Mouse (Mus musculus) midbrain, embryonic 15.5 days (tissue): ENCODE results near the gene Phf19. TPM values are rescaled to one million over a fixed set of nuclear protein-coding genes. Genes with fewer than 3 reads are reported as not detected.
A peak's percentile ranks its signal among the peaks of the same experiment; 100 is the strongest.

Source experiments
- ATAC-seq: fragments of 200-750 bp; cut with Nextera tagmentation; replicated peaks from 2 replicates; pipeline ENCODE4 v1.8.0; 2017; ENCODE audit warnings: moderate TSS enrichment
- H3K27ac ChIP-seq: fragments of 300-500 bp; sonication (generic); 2 replicates; pipeline ENCODE4 v1.5.1; 2015; ENCODE audit warnings: mild to moderate bottlenecking, inconsistent platforms
- H3K27me3 ChIP-seq: fragments of 300-500 bp; sonication (generic); replicated peaks from 2 replicates; pipeline ENCODE4 v1.6.1; 2015; ENCODE audit warnings: inconsistent platforms
- H3K36me3 ChIP-seq: fragments of 300-500 bp; sonication (generic); replicated peaks from 2 replicates; pipeline ENCODE4 v1.6.1; 2015; ENCODE audit warnings: inconsistent platforms
- H3K4me1 ChIP-seq: fragments of 300-500 bp; sonication (generic); 2 replicates; pipeline ENCODE4 v1.6.1; 2015; ENCODE audit warnings: inconsistent platforms
- H3K4me2 ChIP-seq: fragments of 300-500 bp; sonication (generic); 2 replicates; pipeline ENCODE4 v1.6.1; 2015; ENCODE audit warnings: inconsistent platforms, mild to moderate bottlenecking, moderate library complexity
- H3K4me3 ChIP-seq: fragments of 300-500 bp; sonication (generic); 2 replicates; pipeline ENCODE4 v1.5.1; 2015; ENCODE audit warnings: mild to moderate bottlenecking, inconsistent platforms
- H3K9ac ChIP-seq: fragments of 300-500 bp; sonication (generic); 2 replicates; pipeline ENCODE4 v1.6.1; 2015; ENCODE audit warnings: mild to moderate bottlenecking, inconsistent platforms
- H3K9me3 ChIP-seq: fragments of 300-500 bp; sonication (generic); 2 replicates; pipeline ENCODE4 v1.6.1; 2016; ENCODE audit warnings: inconsistent platforms
- WGBS: fragments of 180-500 bp; shearing (Covaris S2); methylation state at CpG from one replicate; pipeline ENCODE4 v1.1.7; 2015; ENCODE audit warnings: mixed read lengths; 5-methylcytosine and 5-hydroxymethylcytosine counted together
- polyA plus RNA-seq: library from polyadenylated mRNA; unstranded; fragments of >200 nt; fragmentation: Nextera tagmentation; extraction: Ambion mirVana; gene quantifications from 2 replicates; pipeline ENCODE4 v1.2.1, GENCODE M21; 2015

Gene Phf19
- 1.5 and 2.1 TPM in 2 replicates for polyA plus RNA-seq

DNA sequence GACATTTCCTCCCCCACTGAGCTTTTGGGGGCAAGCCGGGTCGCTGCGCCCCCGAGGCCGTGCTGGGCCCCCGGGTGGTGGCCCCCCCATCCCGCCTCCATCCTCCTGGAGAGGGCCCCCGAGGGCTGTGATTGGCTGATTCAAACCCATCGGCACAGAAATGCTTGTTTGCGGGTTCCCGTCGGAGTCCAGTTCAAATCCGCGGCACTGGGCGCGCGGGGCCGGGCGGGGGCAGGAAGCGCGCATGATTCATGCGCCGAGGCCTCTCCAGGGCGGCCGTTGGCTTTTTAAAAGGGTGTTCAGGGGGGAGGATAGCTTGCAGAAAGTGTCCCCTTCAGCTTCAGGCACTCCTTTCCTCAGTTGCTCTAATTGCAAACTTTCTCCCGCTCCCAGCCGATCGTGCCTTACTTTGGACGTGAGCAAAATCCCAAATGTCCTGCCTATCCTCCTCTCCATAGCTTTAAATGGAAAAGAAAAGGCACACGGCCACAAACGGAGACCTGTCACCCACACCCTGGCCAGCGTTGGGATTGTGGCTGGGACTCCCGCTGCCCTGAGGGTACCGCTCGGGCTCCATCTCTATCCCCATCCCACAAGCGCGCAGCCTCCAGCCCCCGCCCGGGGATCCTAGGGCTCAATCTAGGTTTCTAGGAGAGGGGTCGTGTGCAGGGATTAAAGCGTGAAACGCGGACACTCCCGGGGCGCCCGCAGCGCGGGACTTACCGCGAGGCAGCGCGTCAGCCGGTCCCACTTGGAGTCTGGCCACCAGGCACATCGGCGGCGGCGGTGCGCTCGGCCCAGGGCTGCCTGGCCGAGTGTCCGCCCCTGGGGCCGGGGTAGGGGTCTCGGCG is at the start of gene Phf19:
TSS of gene Phf19 (minus strand) at position 809 of the 851 bp plus-strand sequence.
- Histone ChIP-seq H3K4me2 (peak within 1 kb of the TSS; percentile 93), H3K36me3 (no peaks in the 10 kb centered on the region), H3K9me3 (no peaks in the 10 kb centered on the region), H3K27ac (no peak within 1 kb of the TSS), H3K4me1 (peaks cover 21% of the 10 kb centered on the region), H3K9ac (peak within 1 kb of the TSS; percentile 33), H3K27me3 (peaks cover 13% of the 10 kb centered on the region), H3K4me3 (peak within 1 kb of the TSS; percentile 43)
- WGBS, result under 1% methylated on average over 63 of the region's 64 CpGs
- peak; percentile 51 for ATAC-seq

DNA sequence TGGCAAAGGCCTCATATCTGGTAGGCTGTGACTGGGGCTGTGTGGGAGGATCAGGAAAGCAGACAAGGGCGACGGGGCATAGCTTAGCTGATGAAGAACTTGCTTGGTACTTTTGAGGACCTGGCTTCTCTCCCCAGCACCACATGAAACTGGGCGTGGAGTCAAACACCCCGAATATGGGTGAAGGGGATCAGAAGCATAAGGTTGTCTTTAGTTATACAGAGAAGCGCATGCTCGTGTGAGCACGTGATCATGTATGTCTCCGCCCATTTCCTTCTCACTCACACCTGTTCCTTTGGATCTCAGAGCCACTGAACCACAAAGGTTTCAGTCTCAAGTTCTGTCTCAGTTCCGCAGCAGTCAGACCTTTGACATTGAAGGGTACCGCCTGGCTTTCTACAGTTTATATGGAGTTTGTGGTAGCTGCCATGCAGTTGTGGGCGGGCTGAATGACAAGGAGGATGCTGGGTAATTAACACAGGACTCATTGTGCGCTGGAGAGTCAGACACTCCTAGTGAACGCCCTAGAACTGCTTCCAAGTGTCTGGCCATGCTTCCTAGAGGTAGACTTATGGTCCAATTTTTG is 49.6 kb upstream of the Phf19 start:
- Histone ChIP-seq H3K9ac (no peak overlapping the region), H3K9me3 (no peaks in the 10 kb centered on the region), H3K4me3 (no peak overlapping the region), H3K27me3 (no peaks in the 10 kb centered on the region), H3K4me1 (no peaks in the 10 kb centered on the region), H3K36me3 (no peaks in the 10 kb centered on the region), H3K4me2 (no peak overlapping the region), H3K27ac (no peak overlapping the region)
- WGBS, result 85% methylated on average over 13 of the region's 13 CpGs
- ATAC-seq, result no peak

DNA sequence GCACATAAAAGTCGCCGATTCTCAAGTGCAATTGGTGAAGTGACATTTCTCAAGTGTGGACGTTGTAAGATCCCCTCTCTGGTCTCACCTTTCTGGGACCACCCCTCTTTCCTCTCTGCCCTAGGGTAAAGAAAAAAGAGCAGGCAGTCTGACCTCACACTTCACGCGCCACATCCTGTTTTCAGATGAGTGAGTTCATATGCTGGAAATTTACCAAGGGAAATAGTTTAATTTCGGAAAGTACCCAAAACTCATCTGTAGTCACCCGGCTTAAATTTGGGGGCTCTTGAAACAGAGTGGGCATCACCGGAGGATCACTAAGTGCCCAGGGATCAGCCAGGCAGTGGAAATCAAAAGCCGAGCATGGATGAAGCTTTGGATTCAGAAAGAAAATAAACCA is 49.1 kb upstream of the Phf19 start:
- Histone ChIP-seq H3K4me2 (no peak overlapping the region), H3K4me3 (no peak overlapping the region), H3K36me3 (no peaks in the 10 kb centered on the region), H3K9ac (no peak overlapping the region), H3K4me1 (no peaks in the 10 kb centered on the region), H3K9me3 (no peaks in the 10 kb centered on the region), H3K27me3 (no peaks in the 10 kb centered on the region), H3K27ac (no peak overlapping the region)
- 91% methylated on average over 9 of the region's 9 CpGs for WGBS
- no peak for ATAC-seq

DNA sequence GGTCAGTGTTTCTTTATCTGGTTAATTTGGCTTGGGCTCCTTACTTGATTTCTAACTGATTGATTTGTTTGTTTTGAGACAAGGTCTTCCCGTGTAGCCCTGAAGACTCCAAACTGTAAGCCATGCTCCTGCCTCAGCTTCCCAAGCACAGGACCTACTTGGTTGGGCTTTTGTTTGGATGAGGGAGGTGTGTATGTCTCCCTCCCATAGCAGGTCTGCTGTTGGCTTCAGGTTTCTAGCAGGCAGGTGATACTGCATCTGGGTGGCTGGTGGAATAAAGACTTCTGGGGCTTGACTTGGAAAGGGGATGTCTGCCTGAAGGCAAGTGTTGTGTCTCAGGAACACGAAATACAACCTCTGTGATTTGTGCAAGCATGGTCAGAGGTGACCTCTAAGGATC is 48.4 kb upstream of the Phf19 start:
- Histone ChIP-seq H3K27ac (no peak overlapping the region), H3K4me3 (no peak overlapping the region), H3K36me3 (no peaks in the 10 kb centered on the region), H3K9ac (no peak overlapping the region), H3K27me3 (no peaks in the 10 kb centered on the region), H3K4me2 (no peak overlapping the region), H3K9me3 (no peaks in the 10 kb centered on the region), H3K4me1 (no peaks in the 10 kb centered on the region)
- 81% methylated on average over 2 of the region's 2 CpGs for WGBS
- ATAC-seq, result no peak

DNA sequence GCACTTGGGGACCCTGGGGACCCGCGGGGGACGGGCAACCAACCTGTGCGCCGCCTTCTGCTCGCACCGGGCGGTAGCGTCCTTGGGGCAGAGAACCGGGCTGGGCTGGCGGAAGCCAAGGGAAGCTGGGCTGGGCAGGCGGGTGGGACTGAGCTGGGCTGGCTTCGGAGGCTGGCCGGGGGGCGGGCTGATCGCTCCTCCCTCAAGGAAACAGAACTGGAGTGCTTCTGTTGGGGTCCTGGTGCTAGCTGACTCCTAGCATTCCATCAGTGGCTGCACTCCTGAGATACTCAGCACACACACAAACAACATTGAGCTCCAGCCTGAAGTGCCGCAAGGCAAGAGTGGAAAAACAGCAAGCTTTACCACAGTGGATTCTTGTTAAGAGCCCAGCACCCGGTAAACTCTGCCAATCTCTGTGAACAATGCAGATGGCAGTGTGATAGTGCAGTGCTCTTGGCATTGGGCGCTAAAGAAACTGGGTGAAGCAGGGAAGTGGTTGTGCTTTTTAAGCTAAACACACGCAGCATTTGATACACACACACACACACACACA is 47.7 kb upstream of the Phf19 start, which contains the start of gene Traf1:
TSS of gene Traf1 (minus strand) at position 292 of the 556 bp plus-strand sequence.
- peak within 1 kb of the TSS; percentile 22 for H3K4me3 ChIP-seq
- H3K4me1 ChIP-seq, result no peaks in the 10 kb centered on the region
- no peak within 1 kb of the TSS for H3K27ac ChIP-seq
- H3K36me3 ChIP-seq, result no peaks in the 10 kb centered on the region
- ATAC-seq, result no peak
- no peaks in the 10 kb centered on the region for H3K9me3 ChIP-seq
- H3K9ac ChIP-seq, result no peak within 1 kb of the TSS
- H3K4me2 ChIP-seq, result peak within 1 kb of the TSS; percentile 47
- 22% methylated on average over 20 of the region's 20 CpGs for WGBS
- no peaks in the 10 kb centered on the region for H3K27me3 ChIP-seq

DNA sequence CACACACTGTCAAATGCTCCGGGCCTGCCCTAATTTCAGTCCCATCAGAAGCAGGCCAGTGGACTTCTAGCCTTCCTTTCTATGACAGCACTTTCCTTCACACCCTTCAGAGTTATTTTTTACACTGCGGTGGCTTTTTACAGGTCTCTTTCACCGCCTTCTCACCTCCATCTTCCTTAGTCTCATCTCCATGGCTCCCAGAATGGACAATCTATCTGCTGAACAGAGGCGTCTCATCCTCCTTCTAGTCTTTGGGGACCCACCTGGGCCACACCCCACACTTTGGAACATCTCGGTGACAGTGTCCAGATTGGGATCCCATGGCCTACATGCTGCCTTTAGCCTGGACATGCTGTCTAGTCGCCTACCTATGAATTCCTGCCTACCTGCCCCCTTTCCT is 47.1 kb upstream of the Phf19 start:
- no peak for ATAC-seq
- Histone ChIP-seq H3K4me3 (no peak overlapping the region), H3K27me3 (no peaks in the 10 kb centered on the region), H3K36me3 (no peaks in the 10 kb centered on the region), H3K4me2 (peak overlapping the region; percentile 47), H3K27ac (no peak overlapping the region), H3K9ac (no peak overlapping the region), H3K9me3 (no peaks in the 10 kb centered on the region), H3K4me1 (no peaks in the 10 kb centered on the region)
- WGBS, result 77% methylated on average over 6 of the region's 6 CpGs

DNA sequence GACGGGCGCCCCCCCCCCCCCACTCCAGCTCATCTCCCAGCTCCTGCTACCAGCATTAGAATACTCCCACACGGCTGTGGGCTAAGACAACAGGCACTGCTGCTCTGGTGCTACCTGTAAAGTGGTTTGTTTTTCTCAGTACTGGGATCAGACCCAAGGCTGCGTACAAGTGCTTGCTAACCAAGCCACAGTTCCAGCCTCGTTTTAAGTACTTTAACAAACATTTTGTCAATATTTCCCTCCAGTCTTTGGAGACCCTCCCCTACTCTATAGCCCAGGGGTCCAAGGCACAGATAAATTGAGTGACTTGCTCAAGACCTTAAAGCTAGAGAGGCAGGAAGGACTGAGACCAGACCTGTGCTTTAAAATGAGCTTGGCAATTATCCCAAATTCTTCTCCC is 46.6 kb upstream of the Phf19 start:
- 92% methylated on average over 4 of the region's 5 CpGs for WGBS

DNA sequence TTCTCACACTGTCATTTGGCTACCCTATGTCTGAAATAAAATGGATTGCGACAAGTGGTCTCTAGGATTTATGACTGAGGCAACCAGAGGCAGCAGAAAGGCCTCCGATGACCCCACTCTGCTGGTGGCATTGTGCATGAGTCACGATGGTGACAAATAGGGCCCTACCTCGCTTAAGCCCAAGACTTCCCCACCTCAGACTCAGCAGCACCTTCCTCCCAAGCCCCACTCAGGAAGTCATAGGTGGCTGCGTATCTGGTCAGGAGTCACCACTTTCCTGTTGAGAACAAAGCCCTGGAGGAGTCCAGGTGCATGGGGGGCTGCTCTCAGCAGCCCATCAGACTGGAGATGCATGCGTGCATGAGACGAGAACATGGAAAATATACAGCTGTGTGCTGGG is 44.8 kb upstream of the Phf19 start:
- Histone ChIP-seq H3K4me1 (no peaks in the 10 kb centered on the region), H3K9ac (no peak overlapping the region), H3K27ac (no peak overlapping the region), H3K4me2 (no peak overlapping the region), H3K27me3 (no peaks in the 10 kb centered on the region), H3K9me3 (no peaks in the 10 kb centered on the region), H3K36me3 (no peaks in the 10 kb centered on the region), H3K4me3 (no peak overlapping the region)
- no peak for ATAC-seq
- WGBS, result 94% methylated on average over 7 of the region's 7 CpGs

More for the DNA sequence above, 46.6 kb upstream of the Phf19 start:
- no peak overlapping the region for H3K4me3 ChIP-seq
- no peak overlapping the region for H3K27ac ChIP-seq
- H3K9ac ChIP-seq, result no peak overlapping the region
- no peak for ATAC-seq
- H3K36me3 ChIP-seq, result no peaks in the 10 kb centered on the region
- H3K27me3 ChIP-seq, result no peaks in the 10 kb centered on the region
- H3K4me2 ChIP-seq, result no peak overlapping the region
- no peaks in the 10 kb centered on the region for H3K4me1 ChIP-seq
- H3K9me3 ChIP-seq, result no peaks in the 10 kb centered on the region

DNA sequence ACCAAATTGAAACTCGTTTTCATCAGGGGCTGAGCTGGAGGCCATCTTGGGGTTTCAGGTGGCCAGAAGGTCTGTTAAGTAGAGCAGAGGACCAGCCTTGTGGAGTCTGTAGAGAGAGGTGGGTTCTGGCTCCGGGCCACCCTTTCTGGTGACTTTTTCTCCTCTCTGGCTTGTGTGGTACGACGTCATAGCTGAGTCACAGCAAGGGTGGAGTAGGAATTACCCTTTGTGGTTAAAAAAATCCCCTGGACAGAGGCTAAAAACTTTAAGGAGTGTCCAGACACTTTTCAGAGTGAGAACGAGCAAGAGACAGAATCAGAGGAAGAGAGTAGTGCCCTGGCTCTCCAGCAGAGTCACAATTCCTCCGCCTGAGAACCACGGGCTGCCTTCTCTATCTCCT is 44.2 kb upstream of the Phf19 start:
- 88% methylated on average over 7 of the region's 7 CpGs for WGBS
- Histone ChIP-seq H3K9ac (no peak overlapping the region), H3K4me2 (no peak overlapping the region), H3K27me3 (no peaks in the 10 kb centered on the region), H3K9me3 (no peaks in the 10 kb centered on the region), H3K4me1 (no peaks in the 10 kb centered on the region), H3K27ac (no peak overlapping the region), H3K36me3 (no peaks in the 10 kb centered on the region), H3K4me3 (no peak overlapping the region)
- ATAC-seq, result no peak

DNA sequence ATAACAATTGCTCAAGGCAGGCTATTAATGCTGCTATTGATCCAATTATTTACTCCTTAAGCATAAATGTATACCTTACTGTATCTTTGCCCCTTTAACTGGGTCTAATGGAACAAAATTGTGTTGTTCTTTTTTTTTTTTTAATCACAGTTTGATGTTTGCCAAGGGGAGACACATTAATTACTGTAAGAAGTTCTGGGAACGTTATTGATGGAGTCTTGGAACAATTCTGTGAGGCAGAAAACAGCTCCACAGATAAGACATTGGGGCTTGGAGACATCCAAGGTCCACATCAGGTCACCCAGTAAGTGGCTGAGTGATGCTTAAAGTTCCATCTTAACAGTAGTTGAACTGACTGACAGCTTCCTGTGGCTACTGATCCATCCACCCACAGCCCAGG is 43.6 kb upstream of the Phf19 start:
- ATAC-seq, result no peak
- H3K4me3 ChIP-seq, result no peak overlapping the region
- no peak overlapping the region for H3K9ac ChIP-seq
- H3K27ac ChIP-seq, result no peak overlapping the region
- no peaks in the 10 kb centered on the region for H3K9me3 ChIP-seq
- H3K27me3 ChIP-seq, result no peaks in the 10 kb centered on the region
- no peaks in the 10 kb centered on the region for H3K36me3 ChIP-seq
- no peak overlapping the region for H3K4me2 ChIP-seq
- H3K4me1 ChIP-seq, result no peaks in the 10 kb centered on the region
- WGBS, result 85% methylated on average over 1 of the region's 1 CpGs

DNA sequence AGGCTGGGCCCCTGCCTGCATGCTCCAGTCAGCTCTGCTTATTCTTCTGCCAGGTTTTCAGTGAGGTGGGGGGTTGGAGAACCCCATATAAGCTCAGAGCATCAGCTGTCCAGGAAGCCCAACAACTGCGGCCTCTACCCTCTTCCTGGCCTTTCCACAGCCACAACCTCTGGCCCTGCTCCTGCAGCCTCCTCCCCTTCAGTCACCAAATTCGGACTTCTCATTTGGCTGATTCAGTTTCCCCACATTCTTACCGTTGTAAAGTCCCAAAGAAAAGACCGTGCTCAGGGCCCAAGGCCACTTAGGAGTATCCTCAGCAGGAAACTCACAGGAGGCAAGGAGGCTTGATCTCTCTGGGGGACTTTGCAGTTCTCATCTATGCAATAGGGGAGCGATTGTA is 43.1 kb upstream of the Phf19 start:
- no peaks in the 10 kb centered on the region for H3K27me3 ChIP-seq
- no peaks in the 10 kb centered on the region for H3K4me1 ChIP-seq
- H3K27ac ChIP-seq, result no peak overlapping the region
- H3K4me3 ChIP-seq, result no peak overlapping the region
- no peaks in the 10 kb centered on the region for H3K9me3 ChIP-seq
- no peak overlapping the region for H3K9ac ChIP-seq
- WGBS, result 69% methylated on average over 5 of the region's 5 CpGs
- ATAC-seq, result no peak
- H3K36me3 ChIP-seq, result no peaks in the 10 kb centered on the region
- H3K4me2 ChIP-seq, result no peak overlapping the region

DNA sequence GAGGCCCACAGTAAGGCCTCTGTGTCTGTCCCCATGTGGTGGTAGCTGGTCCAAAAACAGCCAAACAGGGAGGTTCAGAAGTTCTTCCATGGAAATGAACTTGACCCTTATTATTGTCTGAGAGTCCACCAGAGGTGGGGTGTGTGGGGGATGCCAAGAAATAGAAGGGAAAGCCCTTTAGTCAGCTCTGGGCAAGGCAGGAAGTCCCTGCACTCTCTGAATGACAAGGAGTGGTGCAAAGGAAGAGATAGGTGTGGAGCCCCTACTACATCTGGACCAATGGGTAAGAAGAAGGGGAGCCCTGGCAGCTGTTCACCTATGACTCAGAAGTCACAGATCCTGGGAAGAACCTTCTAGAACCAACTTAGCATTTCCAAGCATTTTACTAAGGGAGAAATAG is 40.5 kb upstream of the Phf19 start:
- no peak overlapping the region for H3K27ac ChIP-seq
- H3K9ac ChIP-seq, result no peak overlapping the region
- H3K27me3 ChIP-seq, result no peaks in the 10 kb centered on the region
- H3K4me1 ChIP-seq, result no peaks in the 10 kb centered on the region
- no peak for ATAC-seq
- H3K4me3 ChIP-seq, result no peak overlapping the region
- no peaks in the 10 kb centered on the region for H3K9me3 ChIP-seq
- no peak overlapping the region for H3K4me2 ChIP-seq
- H3K36me3 ChIP-seq, result no peaks in the 10 kb centered on the region
